Mouse (Mus musculus) thymus, postnatal 4 days (tissue): ENCODE measurements around the gene Lrrfip1.

Experiments used
- DNase-seq: peaks from one replicate; pipeline ENCODE4 v3.0.0; 2021

Lrrfip1 gene

DNA sequence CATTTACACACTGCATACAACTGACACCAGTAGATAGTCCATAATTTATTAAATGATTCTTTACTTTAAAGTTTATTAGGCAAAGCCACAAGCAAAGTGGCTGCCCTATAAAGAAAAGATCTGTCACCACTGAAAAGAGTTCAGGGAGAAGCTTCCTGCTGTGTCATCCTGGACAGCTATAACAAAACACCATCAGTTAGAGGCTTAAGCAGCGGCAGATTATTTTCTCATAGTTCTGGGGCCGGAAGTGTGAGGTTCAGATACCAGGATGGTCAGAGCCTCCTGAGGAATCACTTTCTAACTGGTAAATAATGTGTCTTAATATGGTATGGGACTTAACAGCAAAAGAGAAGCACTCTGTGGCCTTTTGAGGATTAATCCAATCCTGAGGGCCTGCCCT lies 153.0 kb downstream of the Lrrfip1 start:
- no peak for DNase-seq

GRCm38 (mm10) chr1:91166798-91167197 lies 168.3 kb downstream of the Lrrfip1 start:
- DNase-seq: no peak

DNA sequence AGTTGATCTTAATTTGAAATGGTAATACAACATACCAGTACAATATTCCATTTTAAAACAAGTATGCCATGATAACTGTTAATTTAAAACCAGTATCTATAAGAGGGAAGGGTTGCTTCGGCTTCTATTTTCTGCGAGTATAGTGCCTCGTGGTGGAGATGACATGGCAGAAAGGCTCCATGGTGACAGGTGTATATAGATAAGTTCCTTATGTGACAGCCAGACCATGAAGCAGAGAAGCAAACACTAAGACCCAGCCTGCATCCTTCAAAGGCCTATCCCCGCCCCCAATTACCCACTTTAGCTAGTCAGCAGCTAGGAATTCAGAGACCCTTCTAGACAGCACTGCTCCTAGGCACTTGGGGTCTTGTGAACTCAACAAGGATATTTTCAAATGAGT lies 170.6 kb downstream of the Lrrfip1 start:
- no peak for DNase-seq

GRCm38 (mm10) chr1:91174796-91175195 lies 176.3 kb downstream of the Lrrfip1 start:
- no peak for DNase-seq

DNA sequence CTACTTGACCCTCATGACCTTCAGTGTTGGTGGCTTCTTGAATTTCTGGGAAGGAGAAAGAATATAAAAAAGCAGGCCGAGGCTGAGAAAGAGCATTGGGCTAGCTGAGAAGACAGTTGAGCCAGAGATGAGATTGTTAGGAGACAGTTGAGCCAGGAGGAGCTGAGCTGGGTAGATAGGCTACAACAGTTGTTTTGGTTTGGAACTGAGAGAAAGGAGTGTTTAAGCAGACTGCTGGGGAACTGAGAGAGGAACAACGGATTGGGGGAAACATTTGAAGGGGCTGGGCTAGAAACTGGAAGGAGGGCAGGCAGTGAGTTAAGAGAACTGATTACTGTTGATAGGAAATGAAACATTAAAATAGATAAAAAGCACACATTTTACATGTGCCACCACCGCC lies 177.5 kb downstream of the Lrrfip1 start:
- DNase-seq: no peak

- DNase-seq: no peak
Measured at GRCm38 (mm10) chr1:91176871-91177270, 178.3 kb downstream of the Lrrfip1 start.
